ENCODE assay signal across 8 mouse cellular contexts in the genomic region with DNA sequence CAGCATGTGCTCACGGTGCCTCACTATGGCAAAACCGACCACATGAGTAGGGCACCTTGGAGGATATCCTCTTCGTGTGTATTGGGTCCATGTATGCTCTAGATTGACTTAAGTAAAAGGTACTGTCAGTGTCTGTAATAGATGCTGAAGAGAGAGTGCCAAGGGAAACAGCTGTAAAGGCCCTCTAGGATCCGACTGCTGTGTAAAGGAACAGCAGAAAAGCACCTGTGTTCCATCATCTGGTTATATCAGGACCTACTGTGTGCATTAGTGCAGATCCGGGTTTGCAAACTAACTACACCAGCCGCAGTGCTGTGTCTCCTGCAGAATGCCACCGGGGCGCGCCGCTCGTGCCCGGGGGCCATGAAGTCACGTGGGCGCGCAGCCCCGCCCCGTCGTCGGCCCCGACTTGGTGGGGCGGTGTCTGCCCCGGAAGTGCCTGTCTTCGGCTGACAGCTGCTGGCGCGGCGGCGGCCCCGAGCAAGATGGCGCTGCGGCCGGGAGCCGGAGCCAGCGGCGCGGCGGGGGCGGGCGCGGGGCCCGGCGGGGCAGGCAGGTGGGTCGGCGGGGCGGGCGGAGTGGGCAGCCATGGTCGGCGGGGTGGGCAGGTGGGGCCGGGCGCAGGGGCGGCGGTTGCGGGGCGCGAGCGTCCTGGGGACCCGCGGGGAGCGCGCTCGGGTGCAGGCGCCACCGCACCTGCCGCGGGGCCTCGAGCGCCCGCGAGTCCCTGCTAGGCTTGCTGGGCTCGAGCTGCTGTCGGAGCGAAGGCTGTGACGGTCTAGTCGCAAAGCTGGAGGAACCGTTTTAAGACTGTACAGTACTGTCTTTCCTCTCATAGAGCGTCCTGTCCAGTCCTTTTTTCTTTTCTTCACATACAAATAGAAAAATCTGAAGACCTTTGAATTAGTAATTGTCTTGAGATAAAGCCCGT. TPM values are rescaled to one million over a fixed set of nuclear protein-coding genes. Genes with fewer than 3 reads are reported as not detected.
DNase-seq lines count a peak whose midpoint lies in the region; ATAC-seq and TF ChIP-seq lines count a peak whose summit lies in the region.

A gene (plus strand): TSS at position 438 of the 931 bp plus-strand sequence.

- 2% methylated on average over 53 of the region's 76 CpGs for WGBS in hindbrain, embryonic 14.5 days

- peak; percentile 92 for ATAC-seq in Patski
- peak; percentile 96 for ATAC-seq in hindbrain, embryonic 14.5 days (ENCODE audit: low FRiP score)

- peak within 1 kb of the TSS; percentile 85 for H3K9ac ChIP-seq in hindbrain, embryonic 14.5 days

- in situ Hi-C loops in Patski (cut with MboI; ENCODE audit: low pct_unique_long_range_greater_than_20kb), result no loop called here

- peaks cover 23% of the 10 kb centered on the region for H3K4me1 ChIP-seq in hindbrain, embryonic 14.5 days (replicated peaks; ENCODE audit: control insufficient read depth, insufficient read depth, low read length)

- H3K9me3 ChIP-seq in hindbrain, embryonic 14.5 days (ENCODE audit: control insufficient read depth, low read length), result no peaks in the 10 kb centered on the region

- peak within 1 kb of the TSS; percentile 58 for H3K4me3 ChIP-seq in hindbrain, embryonic 14.5 days (replicated peaks; ENCODE audit: low read length)

- H3K4me2 ChIP-seq in hindbrain, embryonic 14.5 days (replicated peaks), result peak within 1 kb of the TSS; percentile 68

- no peak for TF ChIP-seq CTCF in Patski (IDR thresholded peaks at IDR 0.05)

- CTCF ChIA-PET in Patski (lab: Charles Lee), result interaction anchor here (0.7 to 1.3 kb wide), 5 partner anchors 12 to 180 kb away, joined by 3 to 4 read pairs (median 3); no protein-coding TSS in a partner anchor

- peaks cover 42% of the 10 kb centered on the region for H3K36me3 ChIP-seq in hindbrain, embryonic 14.5 days (replicated peaks; ENCODE audit: control insufficient read depth, insufficient read depth)

- POLR2A ChIA-PET in Patski (lab: Charles Lee), result interaction anchor here (1.2 to 1.5 kb wide), 5 partner anchors 11 to 154 kb away, joined by 3 to 5 read pairs (median 3); a partner anchor contains a TSS

- DNase-seq in Patski (ENCODE audit: low read depth, low spot score), result no peak
- peak; percentile 93 to 95 for DNase-seq in cerebellum, postnatal 14 days
- peak; percentile 67 to 82 for DNase-seq in frontal cortex, postnatal 25 days (ENCODE audit: low spot score in 2 of 2)
- DNase-seq in hindbrain, embryonic 14.5 days (ENCODE audit: low spot score), result peak; percentile 92
- DNase-seq in layer of hippocampus, postnatal 36 days, result peak; percentile 86 to 87
- DNase-seq in lung, postnatal 36 days, result peak; percentile 95
- peak; percentile 93 for DNase-seq in retina, postnatal 1 day
- DNase-seq in urinary bladder, adult 18-20 months (ENCODE audit: low spot score in 2 of 2), result peak; percentile 84

- no peaks in the 10 kb centered on the region for H3K27me3 ChIP-seq in Patski
- H3K27me3 ChIP-seq in hindbrain, embryonic 14.5 days (ENCODE audit: control insufficient read depth, insufficient read depth, low read length), result no peaks in the 10 kb centered on the region

- peak within 1 kb of the TSS; percentile 92 for H3K27ac ChIP-seq in hindbrain, embryonic 14.5 days

RNA-seq across cellular contexts. Expression of the gene that starts here (rescaled TPM):
- 34.3 TPM for polyA plus RNA-seq in Patski (2021)
- polyA plus RNA-seq in hindbrain, embryonic 14.5 days (2014; fragmentation: Nextera tagmentation; extraction: Ambion mirVana), result 26.2 and 28.2 TPM in 2 replicates
- total RNA-seq in layer of hippocampus, postnatal 36 days (2021), result 10 to 100 TPM; 64.5 to 72.8 TPM
